Mouse (Mus musculus): Measurements from ENCODE around the gene Rilpl1. TPM values are rescaled to one million over a fixed set of nuclear protein-coding genes. Genes with fewer than 3 reads are reported as not detected.

Rilpl1 gene
- total RNA-seq, 2 experiments from 2014 or later, result 209 to 229 TPM

DNA sequence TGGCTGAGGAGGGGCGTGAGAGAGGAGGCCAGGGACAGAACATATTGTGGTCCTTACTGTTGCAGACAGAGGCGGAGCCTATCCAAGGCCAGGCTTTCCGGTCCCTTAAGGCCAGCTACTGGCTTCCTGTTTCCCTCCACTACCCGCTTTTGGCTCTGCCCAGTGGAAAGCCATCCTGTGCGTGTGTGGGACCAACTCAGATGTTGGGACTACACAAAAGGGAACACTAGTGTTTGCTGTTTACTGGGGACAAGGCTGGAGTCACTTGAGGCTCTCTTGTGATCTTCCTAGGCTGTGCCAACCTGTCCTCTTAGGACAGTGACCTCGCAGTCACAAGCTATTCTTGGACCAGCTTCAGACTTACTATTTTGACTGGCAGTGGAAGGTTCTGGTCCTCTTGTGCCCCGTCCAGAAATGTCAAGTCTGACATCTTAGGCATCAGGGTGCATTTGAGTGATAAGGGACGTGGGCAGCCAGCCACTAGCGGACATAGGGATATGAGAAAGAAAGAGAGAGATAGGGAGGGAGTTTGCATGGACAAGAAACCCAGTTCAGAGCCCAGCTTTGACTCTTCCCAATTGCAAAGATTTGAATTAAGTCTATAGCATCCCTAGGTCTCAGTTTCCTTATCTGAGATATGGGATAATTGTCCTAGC is 32.8 kb downstream of the Rilpl1 start:
- intact Hi-C loops (cut with DNase I), result loop anchor here (2.0 kb wide), 1 partner anchor 32 kb away; the partner anchor contains the start of gene Rilpl1
- DNase-seq, result peak; percentile 64 to 75

DNA sequence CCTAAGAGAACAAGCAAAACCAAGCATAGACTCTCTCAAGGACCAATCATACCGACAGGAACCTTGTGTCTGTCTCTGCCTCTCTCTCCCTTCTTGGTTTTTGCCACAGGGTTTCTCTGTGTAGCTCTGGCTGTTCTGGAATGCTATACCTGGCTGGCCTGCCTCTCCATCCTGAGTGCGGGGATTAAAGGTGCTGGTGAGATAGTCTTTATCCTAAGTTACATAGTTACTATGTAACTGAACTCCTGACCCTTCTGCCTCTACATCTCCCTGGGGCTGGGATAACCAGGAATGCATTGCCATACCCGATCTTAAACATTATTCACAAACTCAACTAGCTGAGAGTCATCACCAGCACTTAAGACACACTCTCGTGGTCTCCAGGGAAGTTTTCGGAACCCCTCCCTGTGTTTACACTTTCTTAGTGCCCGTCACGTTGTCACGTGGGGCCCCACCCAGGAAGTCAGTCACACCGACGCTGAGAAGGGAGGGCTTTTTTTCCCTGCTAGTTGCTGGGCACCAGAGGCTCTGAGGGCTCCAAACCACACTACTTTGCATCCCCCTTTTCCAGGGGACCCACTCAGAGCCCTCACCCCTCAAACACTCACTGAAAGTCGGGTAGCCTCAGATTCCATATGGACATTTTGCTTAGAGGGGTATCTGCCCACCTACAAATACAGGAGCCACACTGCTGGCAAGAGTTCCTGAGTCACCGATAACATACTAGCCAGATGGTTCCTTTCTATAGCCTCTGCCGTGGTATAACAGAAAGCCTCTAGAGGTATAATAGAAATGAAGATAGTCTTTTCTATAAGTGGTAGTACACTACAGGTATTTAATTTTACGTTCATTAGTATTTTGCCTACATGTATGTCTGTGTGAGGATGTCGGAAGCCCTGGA is 34.3 kb downstream of the Rilpl1 start:
- DNase-seq, result no peak

GRCm38 (mm10) chr5:124495547-124495946 is 35.6 kb downstream of the Rilpl1 start:
- no peak for DNase-seq
- intact Hi-C loops (cut with DNase I), result loop anchor here (1.0 kb wide), 1 partner anchor 10 kb away; no protein-coding TSS in a partner anchor

More for the DNA sequence above, 34.3 kb downstream of the Rilpl1 start:
- intact Hi-C loops (cut with DNase I), result no loop called here

DNA sequence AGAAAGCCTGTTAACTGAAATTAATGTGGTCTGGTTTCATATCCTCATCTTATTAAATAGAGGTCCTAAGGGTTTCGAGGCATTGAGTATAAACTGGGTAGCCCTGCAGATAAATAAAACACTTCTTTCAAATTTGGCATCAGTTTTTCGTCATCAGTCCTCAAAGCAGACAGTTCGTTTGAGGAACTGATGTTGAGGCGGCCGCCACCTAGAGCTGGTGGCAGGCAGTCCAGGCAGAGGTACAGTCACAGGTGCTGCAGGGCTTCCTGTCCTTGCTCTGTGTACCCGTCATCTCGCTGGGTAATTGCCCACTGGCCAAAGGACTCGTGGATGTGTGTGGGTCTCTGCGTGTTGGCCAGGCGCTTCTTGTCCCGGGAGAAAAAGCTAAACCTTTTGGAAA is 37.7 kb downstream of the Rilpl1 start:
- intact Hi-C loops (cut with DNase I), result no loop called here
- no peak for DNase-seq

DNA sequence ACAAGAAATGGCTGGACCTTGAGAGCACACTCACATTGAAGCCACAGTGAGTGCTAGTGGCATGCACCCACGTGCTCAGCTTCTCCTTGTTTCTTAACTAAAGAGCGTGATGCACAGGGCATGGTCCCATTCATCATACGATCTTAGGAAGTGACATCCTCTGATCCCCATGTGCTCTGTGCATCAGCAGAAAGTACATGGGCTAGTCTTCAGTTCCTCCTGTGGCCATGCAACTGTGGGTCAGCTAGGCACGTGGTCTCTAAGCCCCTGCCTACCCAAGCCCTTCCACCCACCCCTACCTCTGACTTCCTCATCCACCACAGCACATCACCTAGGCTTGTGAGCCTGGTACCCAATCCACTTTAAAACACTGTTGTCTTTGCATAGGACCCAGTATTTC is 38.6 kb downstream of the Rilpl1 start:
- DNase-seq, result no peak
- intact Hi-C loops (cut with DNase I), result no loop called here

DNA sequence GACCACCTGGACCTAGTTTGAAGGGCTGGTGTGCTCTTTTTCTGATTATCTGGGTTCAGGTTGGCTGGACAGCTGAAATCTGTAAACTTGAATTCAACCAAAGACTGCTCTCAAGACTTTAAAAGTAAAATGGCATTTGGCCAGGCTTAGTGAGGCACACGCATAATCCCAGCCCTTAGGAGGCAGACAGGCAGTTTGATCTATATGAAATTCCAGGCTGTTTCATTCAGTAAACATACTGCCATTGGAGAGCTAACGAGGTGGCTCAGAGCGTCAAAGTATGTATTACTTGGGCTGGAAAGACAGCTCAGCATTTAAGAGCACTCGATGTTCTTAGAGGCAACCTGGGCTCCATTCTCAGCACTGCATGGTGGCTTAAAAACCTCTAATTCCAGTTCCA is 39.5 kb downstream of the Rilpl1 start:
- no peak for DNase-seq
- intact Hi-C loops (cut with DNase I), result no loop called here

DNA sequence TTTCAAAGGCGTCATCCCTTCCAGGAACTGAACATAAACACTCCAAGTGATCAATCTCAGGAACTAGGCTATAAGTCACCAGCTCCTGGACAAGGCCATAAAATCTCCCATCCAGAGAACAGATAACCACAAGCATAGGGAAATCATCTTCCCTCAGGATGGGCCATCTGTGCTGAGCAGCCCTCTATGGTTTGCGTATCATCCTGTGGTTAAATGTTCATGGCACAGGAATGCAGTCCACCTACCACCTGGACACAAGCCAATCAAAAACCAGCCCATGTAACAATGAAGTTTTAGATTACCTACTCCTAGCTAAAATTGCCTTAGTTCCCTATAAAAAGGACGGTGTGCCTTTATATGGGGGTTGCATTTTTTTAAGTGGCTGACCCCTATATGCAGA is 42.3 kb downstream of the Rilpl1 start:
- intact Hi-C loops (cut with DNase I), result no loop called here
- DNase-seq, result no peak

GRCm38 (mm10) chr5:124485654-124486053 is 45.5 kb downstream of the Rilpl1 start:
- intact Hi-C loops (cut with DNase I), result loop anchor here (1.0 kb wide), 1 partner anchor 10 kb away; no protein-coding TSS in a partner anchor
- DNase-seq, result no peak

- peak in 1 of 2 experiments; percentile 52 for DNase-seq
- intact Hi-C loops (cut with DNase I), result loop anchor here (2.0 kb wide), 1 partner anchor 47 kb away; the partner anchor contains the start of gene Rilpl1
Observed at GRCm38 (mm10) chr5:124483655-124484396, 47.4 kb downstream of the Rilpl1 start.

- peak; percentile 94 to 97 for DNase-seq
- intact Hi-C loops (cut with DNase I), result loop anchor here (2.0 kb wide), 1 partner anchor 48 kb away; the partner anchor contains the start of gene Rilpl1
Observed at GRCm38 (mm10) chr5:124482966-124483654, 48.1 kb downstream of the Rilpl1 start, which contains the start of gene Snrnp35. Snrnp35 (plus strand) TSS chr5:124483134.

DNA sequence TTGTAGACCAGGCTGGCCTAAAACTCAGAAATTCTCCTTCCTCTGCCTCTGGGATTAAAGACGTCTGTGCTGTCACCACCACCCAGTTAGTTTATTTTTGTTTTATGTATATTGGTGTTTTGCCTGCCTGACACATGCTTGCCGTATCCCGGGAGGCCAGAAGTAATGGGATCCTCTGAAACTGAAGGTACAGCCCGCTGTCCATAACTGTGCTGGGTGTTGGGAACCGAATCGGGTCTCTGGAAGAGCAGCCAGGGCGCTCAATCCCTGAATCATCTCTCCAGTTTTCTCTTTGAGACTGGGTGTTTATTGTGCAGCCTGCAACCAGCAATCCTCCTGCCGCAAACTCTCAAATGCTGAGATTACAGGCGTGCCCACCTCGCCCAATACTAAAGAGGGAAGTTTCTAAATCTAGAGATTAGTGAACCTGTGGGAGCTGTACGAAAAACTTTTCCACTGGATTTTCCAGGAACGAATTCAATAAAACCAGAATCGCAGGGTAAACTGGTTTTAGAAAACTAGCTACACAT is 48.7 kb downstream of the Rilpl1 start:
- intact Hi-C loops (cut with DNase I), result loop anchor here (2.0 kb wide), 1 partner anchor 48 kb away; the partner anchor contains the start of gene Rilpl1
- DNase-seq, result peak in 1 of 2 experiments; percentile 63

DNA sequence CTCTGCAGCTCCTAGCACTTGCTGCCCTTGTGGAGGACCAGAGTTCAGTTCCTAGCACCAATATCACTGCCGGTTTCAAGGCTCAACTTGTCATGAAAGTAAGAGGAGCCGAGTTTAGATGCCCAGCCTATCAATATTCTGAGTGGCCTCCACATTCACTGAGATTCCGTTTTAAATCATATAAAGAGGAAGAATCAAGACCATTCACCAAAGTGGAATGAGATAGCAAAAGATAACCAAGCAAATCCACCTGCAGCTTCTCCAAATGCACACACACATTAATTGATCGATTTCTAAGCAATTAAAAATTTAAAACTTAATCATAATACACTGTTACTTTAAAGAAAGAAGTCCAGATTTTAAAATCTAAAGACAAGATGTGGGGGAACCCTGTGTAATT is 49.5 kb downstream of the Rilpl1 start:
- intact Hi-C loops (cut with DNase I), result loop anchor here (2.0 kb wide), 1 partner anchor 49 kb away; the partner anchor contains the start of gene Rilpl1
- DNase-seq, result no peak

- DNase-seq, result no peak
- intact Hi-C loops (cut with DNase I), result no loop called here
Observed at GRCm38 (mm10) chr5:124480119-124480518, 51.1 kb downstream of the Rilpl1 start.

DNA sequence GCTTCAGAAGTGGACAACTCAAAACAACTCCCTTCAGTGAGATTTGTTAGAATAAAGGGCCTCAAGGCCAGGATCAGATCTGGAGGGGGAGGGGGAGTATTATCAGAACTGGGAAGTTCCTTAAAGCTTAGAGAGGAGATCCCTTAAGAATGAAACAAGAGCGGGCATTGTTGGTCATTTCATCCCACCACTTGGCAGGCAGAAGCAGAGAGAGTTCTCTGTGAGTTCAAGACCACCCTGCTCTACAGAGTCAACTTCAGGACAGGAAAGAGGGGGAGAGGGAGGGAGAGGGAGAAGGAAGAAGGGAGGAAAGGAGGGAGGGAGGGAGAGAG is 52.4 kb downstream of the Rilpl1 start:
- DNase-seq, result no peak
- intact Hi-C loops (cut with DNase I), result loop anchor here (2.0 kb wide), 1 partner anchor 32 kb away; no protein-coding TSS in a partner anchor

DNA sequence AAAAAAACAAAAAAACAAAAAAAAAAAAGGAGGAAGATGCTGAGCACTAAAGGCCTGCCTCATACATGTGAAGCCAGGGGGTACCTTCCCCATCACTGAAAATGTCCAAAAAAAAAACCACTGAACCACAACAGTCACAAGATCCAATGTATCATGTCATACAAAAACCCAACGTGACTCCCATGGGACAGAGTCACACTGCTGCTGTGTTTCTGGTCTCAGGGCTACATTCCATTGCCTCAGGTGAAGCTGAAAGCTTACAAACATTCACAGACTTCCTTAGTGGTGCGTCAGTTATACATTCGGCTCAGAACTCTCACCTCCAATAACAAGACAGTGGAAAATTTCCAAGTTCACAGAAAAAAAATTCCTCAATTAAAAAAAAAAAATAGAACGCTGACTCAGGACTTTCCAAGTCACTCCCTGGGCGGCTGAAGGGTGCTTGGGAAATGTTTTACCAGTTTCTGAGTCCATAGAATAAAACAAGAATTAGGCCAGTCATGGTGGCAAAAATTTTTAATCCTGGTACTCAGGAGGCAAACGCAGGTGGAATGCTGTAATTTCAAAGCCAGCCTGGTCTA is 60.5 kb downstream of the Rilpl1 start:
- intact Hi-C loops (cut with DNase I), result no loop called here
- DNase-seq, result no peak

DNA sequence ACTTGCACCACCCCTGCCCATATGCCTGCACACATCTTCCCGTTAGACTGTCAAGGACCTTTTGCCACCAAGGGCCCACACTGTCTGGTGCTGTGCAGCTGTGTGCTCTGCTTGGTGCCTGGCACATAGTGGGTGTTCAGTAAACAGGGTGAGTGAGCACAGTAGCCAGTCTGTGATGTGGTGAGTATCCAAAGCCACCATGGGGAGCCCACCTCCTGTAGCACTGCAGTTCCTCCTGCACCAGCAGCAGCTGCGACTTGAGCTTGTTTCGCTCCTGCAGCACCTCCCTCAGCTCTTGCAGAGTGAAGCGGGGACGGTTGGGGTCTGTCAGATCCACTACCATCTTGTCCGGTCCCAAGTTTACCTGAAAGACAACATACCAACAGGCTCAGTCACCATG is 61.7 kb downstream of the Rilpl1 start:
- DNase-seq, result no peak
- intact Hi-C loops (cut with DNase I), result no loop called here

DNA sequence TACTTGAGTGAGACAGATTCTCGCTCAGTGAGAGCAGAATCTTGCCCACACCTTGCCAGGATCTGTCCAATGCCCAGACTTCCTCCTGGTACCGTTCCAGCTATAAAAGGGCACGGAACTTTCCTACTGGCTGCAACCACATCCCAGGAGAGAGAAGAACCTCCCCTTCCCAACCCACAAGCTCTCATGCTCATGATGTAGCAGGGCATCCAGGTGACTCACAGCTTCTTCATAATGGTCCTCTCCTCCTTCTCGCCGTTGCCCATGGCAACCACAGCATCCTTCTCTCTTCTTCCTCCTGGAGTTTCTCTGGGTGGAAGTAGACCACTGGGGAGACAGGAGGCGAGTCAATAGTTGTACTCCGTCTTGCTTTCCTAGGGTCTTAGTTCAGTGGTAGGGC is 62.8 kb downstream of the Rilpl1 start:
- intact Hi-C loops (cut with DNase I), result no loop called here
- DNase-seq, result no peak

GRCm38 (mm10) chr5:124467766-124468165 is 63.4 kb downstream of the Rilpl1 start:
- no peak for DNase-seq
- intact Hi-C loops (cut with DNase I), result no loop called here

GRCm38 (mm10) chr5:124464905-124465304 is 66.3 kb downstream of the Rilpl1 start:
- no peak for DNase-seq
- intact Hi-C loops (cut with DNase I), result no loop called here
